Comparison of ENCODE assay signal across 24 mouse cellular contexts in genomic region chr4:135274761-135275160, GRCm38 (mm10). TPM values are rescaled to one million over a fixed set of nuclear protein-coding genes. Genes with fewer than 3 reads are reported as not detected.
DNase-seq lines count a peak whose midpoint lies in the region; ATAC-seq and TF ChIP-seq lines count a peak whose summit lies in the region.
"Had no signal": no experiment of that assay in that cellular context is flagged by ENCODE, and none has a peak within 500 bp of the region (broad histone marks: within the 10 kb centered on the region; RNA-seq: fewer than 3 reads in every experiment).

No protein-coding gene starts in this region.

- H3K4me2 ChIP-seq in liver, postnatal 0 days (ENCODE audit: low read depth, low read length), result no peak overlapping the region
- H3K4me2 ChIP-seq: heart, embryonic 15.5 days had no signal

- H3K9me3 ChIP-seq in liver, postnatal 0 days (ENCODE audit: low read length), result no peaks in the 10 kb centered on the region
- H3K9me3 ChIP-seq: G1E; heart, embryonic 15.5 days; hindbrain, embryonic 10.5 days had no signal

- ATAC-seq in liver, postnatal 0 days, result no peak
- ATAC-seq: activated CD4-positive, CD25-positive, alpha-beta regulatory T cell, adult 4 months; inflammation-experienced regulatory T-cells, adult 6 months; midbrain, embryonic 16.5 days had no signal

- no peak overlapping the region for H3K9ac ChIP-seq in liver, postnatal 0 days (replicated peaks)
- H3K9ac ChIP-seq: heart, embryonic 15.5 days had no signal

- WGBS in liver, postnatal 0 days (ENCODE audit: insufficient replicate concordance), result 56% methylated on average over 7 of the region's 7 CpGs

- 0 out of 2 replicates have a peak, but pooled peaks have one; percentile 6 for TF ChIP-seq CTCF in liver, postnatal 0 days (IDR thresholded peaks at IDR 0.05; ENCODE audit: low read depth)

- no peaks in the 10 kb centered on the region for H3K27me3 ChIP-seq in liver, postnatal 0 days (ENCODE audit: insufficient read depth, low read length)
- H3K27me3 ChIP-seq: heart, embryonic 15.5 days had no signal

- H3K4me1 ChIP-seq in liver, postnatal 0 days (ENCODE audit: insufficient read depth), result peaks cover 28% of the 10 kb centered on the region

- no peak for TF ChIP-seq EP300 in liver, postnatal 0 days (IDR thresholded peaks at IDR 0.05; ENCODE audit: low read depth)

- peak; percentile 77 for DNase-seq in kidney, adult 11 months
- no peak for DNase-seq in kidney, postnatal 4 days
- peak; percentile 87 for DNase-seq in kidney, adult 9 months
- DNase-seq in kidney, postnatal 36 days, result peak; percentile 67 to 78
- no peak for DNase-seq in liver, postnatal 0 days
- DNase-seq in urinary bladder, postnatal 36 days (ENCODE audit: low spot score in 2 of 2), result no peak
- no peak for DNase-seq in heart, adult 11 months
- no peak for DNase-seq in adrenal gland, postnatal 36 days
- DNase-seq: adrenal gland, postnatal 14 days; cerebellum, adult 11 months; cerebellum, postnatal 36 days; heart, adult 18-20 months; left cerebral cortex, postnatal 4 days; lung, adult 18-20 months; lung, postnatal 4 days; right cerebral cortex, postnatal 14 days; spleen, adult 18-20 months; thymus, adult 18-20 months had no signal

- H3K36me3 ChIP-seq in liver, postnatal 0 days (replicated peaks; ENCODE audit: insufficient read depth, low read length), result no peaks in the 10 kb centered on the region
- H3K36me3 ChIP-seq: heart, embryonic 15.5 days had no signal

- H3K4me3 ChIP-seq in liver, postnatal 0 days (ENCODE audit: low read depth, low read length), result no peak overlapping the region
- H3K4me3 ChIP-seq: heart, embryonic 15.5 days; hindbrain, embryonic 10.5 days had no signal

- H3K27ac ChIP-seq in liver, postnatal 0 days (ENCODE audit: low read depth), result peak overlapping the region; percentile 85
- H3K27ac ChIP-seq: heart, embryonic 15.5 days; hindbrain, embryonic 10.5 days had no signal

RNA-seq across cellular contexts. Expression of gene Clic4, which starts 2.1 kb away (rescaled TPM):
- polyA plus RNA-seq in liver, postnatal 0 days (2015; fragmentation: Nextera tagmentation; extraction: Ambion mirVana), result 52.2 and 64.6 TPM in 2 replicates
- total RNA-seq in adrenal gland, postnatal 36 days (2021), result 100 to 1,000 TPM in 1 of 2 experiments, 10 to 100 TPM in 1; 73.1 to 114 TPM

Comparison
In these comparisons a context has a peak if more than half of its experiments do, and no peak if none do; other contexts are left out.
1. DNase-seq: peak in kidney, adult 11 months (single experiment), kidney, adult 9 months (single experiment) and kidney, postnatal 36 days (2 of 2); none in kidney, postnatal 4 days (0 of 2), liver, postnatal 0 days (single experiment), urinary bladder, postnatal 36 days (0 of 2), heart, adult 11 months (single experiment) and adrenal gland, postnatal 36 days (0 of 2).